Mouse (Mus musculus) intestine, embryonic 14.5 days (tissue): ENCODE data around the gene Keap1. TPM values are rescaled to one million over a fixed set of nuclear protein-coding genes. Genes with fewer than 3 reads are reported as not detected.
"Not testable (repeated sequence)": the region's sequence is repeated elsewhere in the genome, so short reads cannot be mapped to it uniquely, and the experiment has no call there.

Experiments
- ATAC-seq: fragments of 200-750 bp; cut with Nextera tagmentation; replicated peaks from 2 replicates; pipeline ENCODE4 v1.8.0; 2017; ENCODE audit warnings: low read depth, moderate number of reproducible peaks, moderate TSS enrichment, moderate library complexity; ENCODE audit not compliant: low FRiP score, low TSS enrichment
- DNase-seq: peaks from one replicate; pipeline ENCODE4 v3.0.0-alpha.2; 2018; ENCODE audit warnings: low spot score
- H3K27ac ChIP-seq: fragments of 300-500 bp; sonication (generic); 2 replicates; pipeline ENCODE4 v1.5.1; 2014; ENCODE audit warnings: low read depth, mild to moderate bottlenecking, control low read depth
- H3K27me3 ChIP-seq: fragments of 300-500 bp; sonication (generic); replicated peaks from 2 replicates; pipeline ENCODE4 v1.6.1; 2014; ENCODE audit warnings: low read length, control low read depth; ENCODE audit not compliant: control insufficient read depth, insufficient read depth
- H3K36me3 ChIP-seq: fragments of 300-500 bp; sonication (generic); 2 replicates; pipeline ENCODE4 v1.6.1; 2014; ENCODE audit warnings: low read length, control low read depth; ENCODE audit not compliant: control insufficient read depth, insufficient read depth
- H3K4me1 ChIP-seq: fragments of 300-500 bp; sonication (generic); replicated peaks from 2 replicates; pipeline ENCODE4 v1.6.1; 2014; ENCODE audit warnings: low read length, control low read depth, mixed read lengths; ENCODE audit not compliant: control insufficient read depth, insufficient read depth
- H3K4me2 ChIP-seq: fragments of 300-500 bp; sonication (generic); 2 replicates; pipeline ENCODE4 v1.6.1; 2014; ENCODE audit warnings: low read length
- H3K4me3 ChIP-seq: fragments of 300-500 bp; sonication (generic); 2 replicates; pipeline ENCODE4 v1.5.1; 2014; ENCODE audit warnings: low read depth, low read length, control low read depth, mixed read lengths
- H3K9ac ChIP-seq: fragments of 300-500 bp; sonication (generic); 2 replicates; pipeline ENCODE4 v1.6.1; 2014; ENCODE audit warnings: mild to moderate bottlenecking, low read length
- H3K9me3 ChIP-seq: fragments of 300-500 bp; sonication (generic); 2 replicates; pipeline ENCODE4 v1.6.1; 2016; ENCODE audit warnings: low read length, control low read depth; ENCODE audit not compliant: control insufficient read depth
- WGBS: fragments of 180-500 bp; shearing (Covaris S2); extraction: QIAGEN DNeasy Blood & Tissue Kit; methylation state at CpG from one replicate; pipeline ENCODE4 v1.1.7; 2014; 5-methylcytosine and 5-hydroxymethylcytosine counted together
- polyA plus RNA-seq: library from polyadenylated mRNA; unstranded; fragments of >200 nt; fragmentation: Nextera tagmentation; extraction: Ambion mirVana; gene quantifications from 2 replicates; pipeline ENCODE4 v1.2.1, GENCODE M21; 2014

Keap1 gene
- polyA plus RNA-seq, 1 experiment from 2014 or later = 43.0 TPM

DNA sequence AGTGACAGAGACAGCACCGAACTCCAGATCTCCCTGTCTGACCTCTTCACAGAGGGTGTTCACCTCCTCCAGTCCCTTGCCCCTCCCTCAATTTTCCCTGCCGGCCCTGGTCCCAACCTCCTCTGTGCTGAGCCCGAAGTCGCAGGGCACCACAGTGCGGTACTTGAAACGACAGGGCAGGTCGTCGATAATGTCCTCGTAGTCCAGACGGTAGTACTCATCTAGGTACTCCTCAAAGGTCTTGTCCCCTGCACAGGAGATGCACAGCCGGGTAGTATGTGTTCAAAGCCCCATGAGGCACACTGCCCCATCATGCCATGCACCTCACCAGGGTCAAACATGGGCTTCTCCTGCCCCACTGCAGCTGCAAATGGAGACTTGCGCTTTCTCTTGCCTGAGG is 36.6 kb upstream of the Keap1 start:
- WGBS = 87% methylated on average over 12 of the region's 12 CpGs
- peaks cover 95% of the 10 kb centered on the region for H3K36me3 ChIP-seq
- no peaks in the 10 kb centered on the region for H3K9me3 ChIP-seq
- DNase-seq (no peak), ATAC-seq (no peak)
- no peak overlapping the region for H3K4me3 ChIP-seq
- no peaks in the 10 kb centered on the region for H3K27me3 ChIP-seq
- no peak overlapping the region for H3K27ac ChIP-seq
- no peak overlapping the region for H3K9ac ChIP-seq
- no peaks in the 10 kb centered on the region for H3K4me1 ChIP-seq
- H3K4me2 ChIP-seq = no peak overlapping the region

DNA sequence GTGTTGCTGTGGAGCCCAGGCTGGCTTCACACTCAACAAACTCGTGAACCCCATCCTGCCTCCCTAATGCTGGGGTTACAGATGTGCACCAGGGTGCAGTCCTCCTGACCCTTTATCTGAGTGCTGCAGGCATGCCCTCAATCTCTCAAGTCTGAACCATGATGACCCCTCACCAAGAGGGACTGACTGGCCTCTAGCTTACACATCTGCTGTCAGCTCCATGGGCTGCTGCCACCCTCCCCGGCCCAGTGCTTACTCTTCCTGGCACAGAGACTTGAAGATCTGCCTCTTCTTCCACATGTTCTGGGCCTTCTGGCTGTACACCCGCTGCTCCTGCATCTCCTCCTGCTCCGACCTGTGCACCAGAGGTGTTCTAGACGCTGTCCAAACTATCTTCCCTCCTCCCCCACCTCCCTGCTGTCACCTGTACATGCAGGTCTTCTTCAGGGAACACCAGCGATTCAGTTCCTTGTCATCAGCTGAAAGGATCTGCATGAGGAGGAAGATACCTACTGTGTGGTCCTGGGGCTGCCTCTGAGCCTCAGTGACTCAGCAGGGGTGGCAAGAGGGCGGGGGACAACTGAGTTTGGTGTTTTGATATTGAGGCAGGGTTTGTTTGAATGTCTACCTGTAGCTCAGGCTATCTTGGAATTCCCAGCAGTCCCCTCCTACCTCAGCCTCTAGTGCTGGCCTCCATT is 36.0 kb upstream of the Keap1 start:
- Histone ChIP-seq H3K27me3 (no peaks in the 10 kb centered on the region), H3K9me3 (no peaks in the 10 kb centered on the region), H3K4me2 (no peak overlapping the region), H3K9ac (no peak overlapping the region), H3K4me1 (no peaks in the 10 kb centered on the region), H3K4me3 (no peak overlapping the region), H3K36me3 (peaks cover 97% of the 10 kb centered on the region), H3K27ac (no peak overlapping the region)
- DNase-seq = no peak
- no peak for ATAC-seq
- 83% methylated on average over 7 of the region's 7 CpGs for WGBS

DNA sequence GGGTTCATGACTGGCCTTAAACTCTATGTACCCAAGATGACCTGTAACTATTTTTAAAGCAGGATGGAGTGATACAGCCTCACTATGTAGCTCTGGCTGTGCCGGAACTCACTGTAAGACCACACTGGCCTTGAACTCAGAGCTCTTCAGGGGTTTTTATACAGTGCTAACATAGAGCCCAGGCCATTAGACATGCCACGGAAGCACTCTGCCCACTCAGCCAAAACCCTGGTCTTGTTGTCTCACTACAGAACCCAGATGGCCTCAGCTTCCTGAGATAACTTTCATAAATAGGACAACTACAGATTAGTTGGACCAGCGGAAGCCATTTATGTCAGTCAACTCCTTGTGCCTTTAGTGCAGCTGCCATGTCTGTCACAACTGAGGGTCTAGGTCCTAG is 35.2 kb upstream of the Keap1 start:
- H3K27ac ChIP-seq = no peak overlapping the region
- no peaks in the 10 kb centered on the region for H3K9me3 ChIP-seq
- no peak overlapping the region for H3K4me2 ChIP-seq
- 91% methylated on average over 3 of the region's 3 CpGs for WGBS
- no peak overlapping the region for H3K4me3 ChIP-seq
- peaks cover 97% of the 10 kb centered on the region for H3K36me3 ChIP-seq
- H3K27me3 ChIP-seq = no peaks in the 10 kb centered on the region
- no peak for ATAC-seq
- no peaks in the 10 kb centered on the region for H3K4me1 ChIP-seq
- no peak for DNase-seq
- H3K9ac ChIP-seq = no peak overlapping the region

DNA sequence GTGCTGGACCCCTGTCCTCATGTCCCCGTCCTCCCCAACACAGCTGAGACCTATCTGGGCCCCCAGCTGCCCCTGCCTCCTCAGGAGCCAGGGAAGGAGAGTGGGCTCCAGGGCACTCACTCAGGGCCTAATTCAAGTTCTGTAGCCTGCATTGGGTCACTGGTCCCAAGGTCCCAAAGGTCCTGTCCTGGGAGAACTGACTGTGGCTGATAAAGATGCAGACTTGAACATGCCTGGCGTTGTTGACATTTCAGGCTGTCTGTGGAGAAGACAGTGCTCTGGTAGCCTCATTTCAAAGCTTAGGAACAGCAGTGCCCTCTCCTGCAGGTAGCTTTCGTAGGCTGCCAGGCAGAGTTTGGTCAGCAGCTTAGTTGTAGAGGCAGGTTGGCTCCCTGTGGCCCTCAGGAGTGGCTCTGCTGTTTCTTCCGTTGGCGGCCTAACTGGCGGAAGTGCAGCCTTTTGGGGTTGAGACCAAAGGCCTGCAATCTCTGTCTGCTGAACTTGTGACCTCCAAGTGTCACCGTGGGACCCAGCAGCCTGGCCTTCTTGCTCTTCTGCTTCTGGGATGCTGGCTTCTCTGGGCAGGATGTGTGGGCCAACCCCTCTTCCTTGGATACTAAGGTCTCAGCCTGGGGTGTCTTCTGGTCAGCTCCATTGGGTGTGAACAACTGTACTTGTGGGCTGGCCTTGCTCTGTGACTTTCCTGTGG is 34.5 kb upstream of the Keap1 start:
- no peak overlapping the region for H3K27ac ChIP-seq
- H3K9ac ChIP-seq = no peak overlapping the region
- DNase-seq = no peak
- H3K36me3 ChIP-seq = peaks cover 97% of the 10 kb centered on the region
- no peaks in the 10 kb centered on the region for H3K9me3 ChIP-seq
- no peak overlapping the region for H3K4me3 ChIP-seq
- H3K4me2 ChIP-seq = no peak overlapping the region
- H3K4me1 ChIP-seq = no peaks in the 10 kb centered on the region
- 87% methylated on average over 7 of the region's 7 CpGs for WGBS
- no peak for ATAC-seq
- H3K27me3 ChIP-seq = no peaks in the 10 kb centered on the region

DNA sequence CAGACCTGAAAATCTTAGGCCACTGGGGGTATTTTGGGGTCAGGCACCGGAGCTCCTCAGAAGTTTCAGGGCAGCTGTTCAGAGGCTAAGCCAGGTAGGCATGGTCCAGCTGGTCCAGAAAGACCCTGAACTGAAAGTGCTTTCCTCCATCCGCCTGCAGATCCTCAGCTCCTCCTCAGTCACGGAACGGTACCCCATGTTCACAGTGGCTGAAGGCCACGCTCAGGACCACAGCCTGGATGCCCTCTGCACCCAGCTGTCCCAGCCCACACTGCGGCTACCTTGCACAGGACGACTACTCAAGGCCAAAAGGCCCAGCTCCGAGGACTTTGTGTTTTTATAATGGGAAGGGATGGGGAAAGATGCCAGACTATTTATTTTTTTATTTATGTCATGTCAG is 33.9 kb upstream of the Keap1 start:
- Histone ChIP-seq H3K27me3 (no peaks in the 10 kb centered on the region), H3K4me1 (no peaks in the 10 kb centered on the region), H3K4me3 (no peak overlapping the region), H3K36me3 (peaks cover 99% of the 10 kb centered on the region), H3K27ac (no peak overlapping the region), H3K4me2 (no peak overlapping the region), H3K9ac (no peak overlapping the region), H3K9me3 (no peaks in the 10 kb centered on the region)
- no peak for DNase-seq
- 85% methylated on average over 8 of the region's 8 CpGs for WGBS
- ATAC-seq = no peak

DNA sequence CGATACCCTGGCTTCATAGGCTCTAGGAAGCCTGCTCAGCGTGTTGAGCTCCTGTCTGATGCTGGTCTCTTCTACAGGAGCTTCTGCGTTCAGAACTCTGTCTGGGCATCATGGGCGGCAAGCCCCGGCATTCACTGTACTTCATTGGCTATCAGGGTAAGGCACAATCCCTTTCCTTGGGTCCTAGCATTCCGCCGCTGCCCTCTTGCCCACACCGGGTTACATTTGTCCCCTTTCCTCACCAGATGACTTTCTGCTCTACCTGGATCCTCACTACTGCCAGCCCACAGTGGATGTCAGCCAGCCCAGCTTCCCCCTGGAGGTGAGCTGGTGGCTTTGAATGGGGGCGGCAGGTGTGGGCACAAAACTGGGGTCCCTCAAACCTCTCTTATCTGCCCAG is 33.2 kb upstream of the Keap1 start:
- no peak overlapping the region for H3K9ac ChIP-seq

DNA sequence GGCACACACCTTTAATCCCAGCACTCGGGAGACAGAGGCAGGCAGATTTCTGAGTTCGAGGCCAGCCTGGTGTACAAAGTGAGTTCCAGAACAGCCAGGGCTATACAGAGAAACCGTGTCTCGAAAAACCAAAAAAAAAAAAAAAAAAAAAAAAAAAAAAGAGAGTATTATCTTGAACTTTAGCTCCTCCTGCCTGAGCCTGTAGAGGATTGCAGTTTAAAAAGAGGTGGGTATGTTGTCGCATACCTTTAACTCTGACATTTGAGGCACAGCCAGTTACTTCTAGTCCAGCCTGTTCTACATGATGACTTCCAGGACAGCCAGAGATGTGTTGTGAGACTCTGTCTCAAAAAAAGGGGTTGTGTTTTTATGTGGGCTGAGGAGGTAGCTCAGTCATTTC is 30.4 kb upstream of the Keap1 start:
- H3K27ac ChIP-seq, H3K4me2 ChIP-seq, DNase-seq, H3K4me3 ChIP-seq, H3K9me3 ChIP-seq, H3K27me3 ChIP-seq, ATAC-seq, H3K9ac ChIP-seq, H3K4me1 ChIP-seq: not testable (repeated sequence)
- WGBS = 77% methylated on average over 5 of the region's 5 CpGs
- peaks cover 77% of the 10 kb centered on the region for H3K36me3 ChIP-seq

More for the DNA sequence above, 33.2 kb upstream of the Keap1 start:
- Histone ChIP-seq H3K27ac (no peak overlapping the region), H3K4me1 (no peaks in the 10 kb centered on the region), H3K4me3 (no peak overlapping the region), H3K36me3 (peaks cover 98% of the 10 kb centered on the region), H3K9me3 (no peaks in the 10 kb centered on the region), H3K4me2 (no peak overlapping the region), H3K27me3 (no peaks in the 10 kb centered on the region)
- ATAC-seq = no peak
- no peak for DNase-seq
- WGBS = 92% methylated on average over 9 of the region's 9 CpGs

DNA sequence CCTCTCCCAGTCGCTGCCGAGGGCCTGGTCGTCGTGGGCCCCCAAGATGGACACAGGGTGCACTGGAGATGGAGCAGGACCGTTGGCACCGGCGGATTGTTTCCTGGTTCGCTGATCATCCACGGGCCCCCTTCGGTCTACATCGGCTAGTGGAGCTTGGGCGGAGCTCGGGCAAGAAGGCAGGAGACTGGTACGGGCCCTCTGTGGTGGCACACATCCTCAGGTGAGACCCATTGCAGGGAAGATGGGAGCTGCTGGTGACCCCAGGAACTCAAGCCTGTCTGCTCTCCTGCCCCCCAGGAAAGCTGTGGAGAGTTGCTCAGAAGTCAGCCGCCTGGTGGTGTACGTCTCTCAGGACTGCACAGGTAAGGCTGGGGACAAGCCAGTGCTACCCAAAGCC is 29.1 kb upstream of the Keap1 start:
- H3K4me3 ChIP-seq = no peak overlapping the region
- DNase-seq (no peak), ATAC-seq (no peak)
- H3K9ac ChIP-seq = no peak overlapping the region
- H3K9me3 ChIP-seq = no peaks in the 10 kb centered on the region
- WGBS = 96% methylated on average over 16 of the region's 16 CpGs
- no peaks in the 10 kb centered on the region for H3K27me3 ChIP-seq
- H3K36me3 ChIP-seq = peaks cover 64% of the 10 kb centered on the region
- no peak overlapping the region for H3K4me2 ChIP-seq
- no peak overlapping the region for H3K27ac ChIP-seq
- H3K4me1 ChIP-seq = peaks cover 9% of the 10 kb centered on the region; the same call in 1 of the 2 replicates

DNA sequence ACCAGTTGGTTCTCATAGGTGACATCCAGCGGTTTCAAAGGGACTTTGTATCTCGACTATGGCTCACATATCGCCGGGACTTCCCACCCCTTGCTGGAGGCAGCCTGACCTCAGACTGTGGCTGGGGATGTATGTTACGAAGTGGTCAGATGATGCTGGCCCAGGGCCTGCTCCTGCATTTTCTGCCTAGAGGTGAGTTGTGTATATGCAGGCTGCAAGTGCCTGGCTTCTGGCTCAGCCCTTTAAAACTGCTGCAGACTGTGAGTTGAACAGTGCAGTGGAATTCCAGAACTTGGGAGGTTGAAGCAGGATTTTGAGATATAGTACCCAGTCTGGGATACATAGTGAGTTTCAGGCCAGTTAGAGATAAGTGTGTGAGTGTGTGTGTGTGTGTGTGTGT is 27.7 kb upstream of the Keap1 start:
- H3K4me3 ChIP-seq = no peak overlapping the region
- 90% methylated on average over 5 of the region's 5 CpGs for WGBS
- no peaks in the 10 kb centered on the region for H3K27me3 ChIP-seq
- peaks cover 50% of the 10 kb centered on the region for H3K36me3 ChIP-seq
- H3K4me2 ChIP-seq = no peak overlapping the region
- DNase-seq (no peak), ATAC-seq (no peak)
- peaks cover 9% of the 10 kb centered on the region; the same call in 1 of the 2 replicates for H3K4me1 ChIP-seq
- H3K27ac ChIP-seq = no peak overlapping the region
- no peaks in the 10 kb centered on the region for H3K9me3 ChIP-seq
- H3K9ac ChIP-seq = no peak overlapping the region
